8 mouse cellular contexts compared by ENCODE assay signal in the genomic region with DNA sequence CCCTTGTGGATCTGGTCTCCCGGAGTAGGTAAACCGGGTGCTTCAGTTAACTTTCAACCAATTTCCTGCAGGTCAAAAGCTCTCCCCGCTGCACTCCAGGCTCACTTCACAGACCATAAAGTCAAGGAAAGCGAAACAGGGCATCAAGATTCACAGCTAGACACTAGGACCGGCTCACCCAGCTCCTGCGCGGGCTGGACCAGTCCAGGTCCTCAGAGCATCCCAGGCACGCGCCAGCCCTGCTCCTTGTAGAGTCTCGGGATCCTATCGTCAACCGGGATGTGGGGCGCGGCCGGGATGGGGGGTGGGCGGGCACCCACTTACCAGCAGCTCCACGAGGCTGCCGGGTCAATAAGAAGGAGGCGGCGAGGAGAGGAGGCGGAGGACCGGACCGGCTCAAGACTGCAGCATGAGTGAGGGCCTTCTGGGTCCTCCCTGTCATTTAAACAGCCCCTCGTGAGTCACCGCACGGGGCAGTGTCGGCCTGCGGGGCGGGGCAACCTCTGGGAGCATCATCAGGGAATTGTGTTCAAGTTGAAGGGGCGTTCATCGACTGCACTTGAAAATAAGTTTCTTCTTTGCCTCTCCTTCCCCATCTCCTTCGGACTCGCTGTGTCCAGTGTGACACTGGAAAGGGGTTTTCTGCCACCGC. TPM values are rescaled to one million over a fixed set of nuclear protein-coding genes. Genes with fewer than 3 reads are reported as not detected.
DNase-seq lines count a peak whose midpoint lies in the region; ATAC-seq and TF ChIP-seq lines count a peak whose summit lies in the region.

A gene (minus strand): TSS at position 413 of the 652 bp plus-strand sequence.

- no peaks in the 10 kb centered on the region for H3K36me3 ChIP-seq in heart, embryonic 15.5 days
- no peaks in the 10 kb centered on the region for H3K36me3 ChIP-seq in liver, embryonic 15.5 days (replicated peaks)
- H3K36me3 ChIP-seq in stomach, embryonic 16.5 days (ENCODE audit: control insufficient read depth, insufficient read depth, low read length), result no peaks in the 10 kb centered on the region

- 9% methylated on average over 34 of the region's 34 CpGs for WGBS in heart, embryonic 15.5 days
- WGBS in liver, embryonic 15.5 days (ENCODE audit: insufficient replicate concordance), result 9% methylated on average over 34 of the region's 34 CpGs
- WGBS in stomach, embryonic 16.5 days, result 8% methylated on average over 34 of the region's 34 CpGs

- intact Hi-C loops in gastrocnemius, adult 2 months (cut with DNase I), result no loop called here
- intact Hi-C loops in left cerebral cortex, postnatal 36 days (cut with DNase I), result no loop called here

- ATAC-seq in heart, embryonic 15.5 days (replicated peaks; ENCODE audit: insufficient number of reproducible peaks, insufficient read depth, low FRiP score, low read depth), result no peak
- ATAC-seq in liver, embryonic 15.5 days (ENCODE audit: insufficient read depth), result no peak
- no peak for ATAC-seq in stomach, embryonic 16.5 days (ENCODE audit: insufficient read depth, low FRiP score)

- H3K9me3 ChIP-seq in heart, embryonic 15.5 days (replicated peaks), result no peaks in the 10 kb centered on the region
- H3K9me3 ChIP-seq in liver, embryonic 15.5 days (replicated peaks), result no peaks in the 10 kb centered on the region
- no peaks in the 10 kb centered on the region for H3K9me3 ChIP-seq in stomach, embryonic 16.5 days (replicated peaks; ENCODE audit: control insufficient read depth, low read length)

- no peak within 1 kb of the TSS for H3K27ac ChIP-seq in gastrocnemius, adult 2 months
- no peak within 1 kb of the TSS for H3K27ac ChIP-seq in heart, embryonic 15.5 days
- no peak within 1 kb of the TSS for H3K27ac ChIP-seq in liver, embryonic 15.5 days (replicated peaks)
- H3K27ac ChIP-seq in stomach, embryonic 16.5 days (ENCODE audit: low read length), result no peak within 1 kb of the TSS

- peak within 1 kb of the TSS; percentile 62 for H3K4me2 ChIP-seq in heart, embryonic 15.5 days
- peak within 1 kb of the TSS; percentile 35 for H3K4me2 ChIP-seq in liver, embryonic 15.5 days
- H3K4me2 ChIP-seq in stomach, embryonic 16.5 days (ENCODE audit: low read depth, low read length), result peak within 1 kb of the TSS; percentile 49

- peaks cover 18% of the 10 kb centered on the region for H3K4me1 ChIP-seq in heart, embryonic 15.5 days (replicated peaks)
- peaks cover 6% of the 10 kb centered on the region; the same call in 1 of the 2 replicates for H3K4me1 ChIP-seq in liver, embryonic 15.5 days (replicated peaks)
- peaks cover 11% of the 10 kb centered on the region; the same call in 1 of the 2 replicates for H3K4me1 ChIP-seq in stomach, embryonic 16.5 days (ENCODE audit: control insufficient read depth, insufficient read depth, low read length)

- H3K9ac ChIP-seq in heart, embryonic 15.5 days, result no peak within 1 kb of the TSS
- no peak within 1 kb of the TSS for H3K9ac ChIP-seq in liver, embryonic 15.5 days
- H3K9ac ChIP-seq in stomach, embryonic 16.5 days (ENCODE audit: low read length), result peak within 1 kb of the TSS; percentile 40; the same call in 1 of the 2 replicates

- peak within 1 kb of the TSS; percentile 58 for H3K4me3 ChIP-seq in gastrocnemius, adult 2 months
- H3K4me3 ChIP-seq in heart, embryonic 15.5 days, result peak within 1 kb of the TSS; percentile 39
- H3K4me3 ChIP-seq in liver, embryonic 15.5 days (replicated peaks), result peak within 1 kb of the TSS; percentile 9; the same call in 1 of the 2 replicates
- H3K4me3 ChIP-seq in stomach, embryonic 16.5 days (replicated peaks; ENCODE audit: low read length), result peak within 1 kb of the TSS; percentile 34

- peaks cover 54% of the 10 kb centered on the region for H3K27me3 ChIP-seq in heart, embryonic 15.5 days
- peaks cover 69% of the 10 kb centered on the region for H3K27me3 ChIP-seq in liver, embryonic 15.5 days
- H3K27me3 ChIP-seq in stomach, embryonic 16.5 days (ENCODE audit: control insufficient read depth, insufficient read depth, low read length), result peaks cover 13% of the 10 kb centered on the region

- DNase-seq in gastrocnemius, adult 2 months, result peak; percentile 35
- no peak for DNase-seq in gastrocnemius, postnatal 4 days (ENCODE audit: low spot score in 2 of 2)
- DNase-seq in R1 (ENCODE audit: low read depth, low spot score), result peak; percentile 60
- DNase-seq in urinary bladder, postnatal 25 days (ENCODE audit: low spot score), result no peak
- DNase-seq in left cerebral cortex, postnatal 36 days (ENCODE audit: low spot score in 2 of 2), result no peak

- TF ChIP-seq CTCF in gastrocnemius, adult 2 months (IDR thresholded peaks at IDR 0.05), result peak; percentile 22; the same call in 1 of the 2 replicates

RNA-seq across cellular contexts. Expression of the gene that starts here (rescaled TPM):
- under 1 TPM; 0.08 to 0.14 TPM for total RNA-seq in gastrocnemius, adult 2 months (2021)
- 1 to 10 TPM; 2.3 to 2.8 TPM for total RNA-seq in gastrocnemius, postnatal 4 days (2021)
- polyA plus RNA-seq in heart, embryonic 15.5 days (2015; fragmentation: Nextera tagmentation; extraction: Ambion mirVana), result 0.26 and 0.28 TPM in 2 replicates
- polyA plus RNA-seq in liver, embryonic 15.5 days (2015; fragmentation: Nextera tagmentation; extraction: Ambion mirVana), result 0.03 TPM in 2 replicates
- polyA plus RNA-seq in stomach, embryonic 16.5 days (2015; fragmentation: Nextera tagmentation; extraction: Ambion mirVana), result 0.28 and 0.55 TPM in 2 replicates
- total RNA-seq in left cerebral cortex, postnatal 36 days (2021), result not detected

Comparison
In these comparisons a context has a peak if more than half of its experiments do, and no peak if none do; other contexts are left out.
1. Peak in DNase-seq and H3K4me3 ChIP-seq in gastrocnemius, adult 2 months; RNA of the gene not detected or under 1 TPM.